Mouse (Mus musculus): Measurements from ENCODE around the gene Mxi1. TPM values are rescaled to one million over a fixed set of nuclear protein-coding genes. Genes with fewer than 3 reads are reported as not detected.

Mxi1 gene
- polyA plus RNA-seq, 1 experiment from 2014 or later: 31.0 TPM

DNA sequence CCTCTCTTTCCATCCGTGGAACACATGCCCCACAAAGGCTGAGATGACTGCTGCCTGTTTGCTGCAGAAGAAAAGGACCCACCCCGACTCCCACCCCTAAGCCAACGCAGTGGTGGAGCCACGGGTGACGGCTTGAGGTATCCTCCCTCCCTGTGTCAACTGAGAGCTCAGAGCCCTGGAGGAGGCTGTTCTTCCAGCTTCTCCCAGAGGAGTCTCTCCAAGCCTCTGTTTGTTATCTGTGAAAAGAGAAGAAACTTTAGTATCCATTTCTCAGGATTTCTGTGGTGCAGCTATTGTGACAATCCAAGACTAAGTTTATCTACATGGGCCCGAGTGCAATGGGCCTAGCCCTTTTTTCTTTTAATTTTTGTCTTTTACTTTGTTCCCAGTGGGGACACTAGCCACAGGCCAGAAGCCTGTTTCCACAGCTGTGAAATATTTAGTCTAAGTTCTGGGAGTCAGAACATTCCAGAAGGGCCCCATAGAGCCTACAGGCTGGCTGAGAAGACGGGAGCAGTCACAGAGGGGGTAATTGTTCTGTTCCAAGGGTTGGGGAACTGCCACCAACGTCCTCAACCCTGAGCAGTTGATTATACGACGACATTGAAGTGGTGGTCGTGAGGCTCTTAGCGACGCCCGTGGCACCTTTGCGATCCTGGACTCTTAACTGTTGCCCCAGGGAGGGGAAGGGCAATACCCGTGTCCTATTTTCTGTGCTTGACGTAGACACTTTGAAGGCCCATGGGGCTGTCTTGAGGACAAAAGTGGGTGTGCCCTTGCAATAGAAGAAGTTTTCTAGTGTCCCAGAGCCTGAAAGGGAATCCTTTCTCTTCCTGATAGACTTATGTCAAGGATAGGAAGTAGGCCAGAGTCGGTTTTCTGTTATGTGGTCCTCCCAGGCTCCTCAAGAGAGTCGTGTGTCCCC lies 31.6 kb upstream of the Mxi1 start:
- WGBS (ENCODE audit: insufficient replicate concordance): 69% methylated on average over 19 of the region's 19 CpGs
- H3K4me1 ChIP-seq (replicated peaks): peaks cover 15% of the 10 kb centered on the region
- no peak overlapping the region for H3K27ac ChIP-seq
- H3K4me2 ChIP-seq: no peak overlapping the region
- H3K4me3 ChIP-seq (replicated peaks): no peak overlapping the region
- no peaks in the 10 kb centered on the region for H3K9me3 ChIP-seq (replicated peaks)
- H3K36me3 ChIP-seq: no peaks in the 10 kb centered on the region
- H3K27me3 ChIP-seq: peaks cover 9% of the 10 kb centered on the region; the same call in 1 of the 2 replicates
- no peak overlapping the region for H3K9ac ChIP-seq
- ATAC-seq (ENCODE audit: low read depth) (no peak), DNase-seq (no peak)

DNA sequence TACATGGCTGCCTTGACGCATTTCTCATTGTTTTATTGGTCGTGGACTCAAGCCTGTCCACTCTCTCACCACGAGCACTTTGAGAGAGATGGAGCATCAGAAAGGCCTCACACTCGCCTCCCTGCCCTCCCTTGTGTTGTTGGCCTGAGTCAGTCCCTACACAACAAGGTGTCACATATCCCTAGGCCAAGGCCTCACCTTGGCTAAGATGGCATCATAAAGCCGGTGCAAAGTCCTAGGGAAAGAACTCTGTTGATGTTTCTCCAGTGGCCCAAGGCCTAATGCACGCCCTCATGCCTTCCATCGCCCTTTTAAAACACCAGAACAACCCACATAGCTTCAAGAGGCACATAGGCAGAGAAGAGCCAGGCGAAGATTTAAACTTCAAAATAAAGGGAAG lies 30.1 kb upstream of the Mxi1 start:
- 71% methylated on average over 8 of the region's 8 CpGs for WGBS (ENCODE audit: insufficient replicate concordance)
- Histone ChIP-seq H3K4me1 (replicated peaks) (peaks cover 27% of the 10 kb centered on the region), H3K4me3 (replicated peaks) (no peak overlapping the region), H3K9me3 (replicated peaks) (no peaks in the 10 kb centered on the region), H3K36me3 (no peaks in the 10 kb centered on the region), H3K9ac (no peak overlapping the region), H3K27ac (no peak overlapping the region), H3K4me2 (no peak overlapping the region), H3K27me3 (0 out of 2 replicates have a peak, but pooled peaks cover 4% of the 10 kb centered on the region)
- no peak for DNase-seq
- ATAC-seq (ENCODE audit: low read depth): no peak

DNA sequence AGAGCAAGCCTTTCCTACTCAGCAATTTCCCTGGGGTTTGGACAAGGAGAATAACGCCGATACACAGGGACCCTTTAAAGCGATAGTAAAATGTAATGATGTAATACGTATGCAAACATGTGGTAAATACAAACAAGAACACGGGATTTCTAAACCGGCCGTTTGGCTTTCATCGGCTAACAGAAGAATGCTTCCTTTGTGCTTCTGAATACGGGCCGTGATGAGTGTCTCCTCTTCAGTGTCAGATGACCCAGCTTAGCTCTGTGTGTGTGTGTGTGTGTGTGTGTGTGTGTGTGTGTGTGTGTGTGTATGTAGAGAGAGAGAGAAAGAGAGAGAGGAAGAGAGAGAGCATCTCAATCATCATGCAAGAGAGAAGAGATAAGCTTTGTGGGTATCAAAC lies 27.7 kb upstream of the Mxi1 start:
- ATAC-seq (ENCODE audit: low read depth) (no peak), DNase-seq (no peak)
- Histone ChIP-seq H3K4me2 (no peak overlapping the region), H3K4me3 (replicated peaks) (no peak overlapping the region), H3K36me3 (no peaks in the 10 kb centered on the region), H3K9me3 (replicated peaks) (no peaks in the 10 kb centered on the region), H3K27me3 (no peaks in the 10 kb centered on the region), H3K4me1 (replicated peaks) (peaks cover 21% of the 10 kb centered on the region), H3K27ac (no peak overlapping the region), H3K9ac (no peak overlapping the region)
- 78% methylated on average over 10 of the region's 10 CpGs for WGBS (ENCODE audit: insufficient replicate concordance)

DNA sequence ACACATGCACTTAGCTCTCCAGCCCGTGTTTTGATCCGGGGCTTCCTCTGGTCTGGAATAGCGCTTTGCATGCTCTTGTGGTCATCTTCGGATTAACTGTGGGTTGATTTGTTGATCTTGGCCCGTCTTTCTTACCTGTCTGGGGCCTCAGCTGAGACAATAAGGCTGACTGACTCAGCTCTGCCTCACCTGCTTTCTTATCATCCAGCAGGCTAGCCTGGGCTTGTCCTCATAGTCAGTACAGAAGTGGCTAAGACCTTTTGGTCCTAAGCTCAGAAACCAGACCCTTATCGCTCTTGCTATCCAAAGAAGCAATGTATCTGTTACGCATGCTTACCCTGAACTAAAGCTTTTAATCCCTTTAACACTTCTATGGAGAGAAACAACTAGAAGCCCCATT lies 26.6 kb upstream of the Mxi1 start:
- ATAC-seq (ENCODE audit: low read depth): no peak
- Histone ChIP-seq H3K9ac (no peak overlapping the region), H3K4me3 (replicated peaks) (no peak overlapping the region), H3K4me2 (no peak overlapping the region), H3K36me3 (no peaks in the 10 kb centered on the region), H3K4me1 (replicated peaks) (peaks cover 21% of the 10 kb centered on the region), H3K27me3 (peaks cover 4% of the 10 kb centered on the region; the same call in 1 of the 2 replicates), H3K9me3 (replicated peaks) (no peaks in the 10 kb centered on the region), H3K27ac (no peak overlapping the region)
- 79% methylated on average over 7 of the region's 7 CpGs for WGBS (ENCODE audit: insufficient replicate concordance)
- no peak for DNase-seq

DNA sequence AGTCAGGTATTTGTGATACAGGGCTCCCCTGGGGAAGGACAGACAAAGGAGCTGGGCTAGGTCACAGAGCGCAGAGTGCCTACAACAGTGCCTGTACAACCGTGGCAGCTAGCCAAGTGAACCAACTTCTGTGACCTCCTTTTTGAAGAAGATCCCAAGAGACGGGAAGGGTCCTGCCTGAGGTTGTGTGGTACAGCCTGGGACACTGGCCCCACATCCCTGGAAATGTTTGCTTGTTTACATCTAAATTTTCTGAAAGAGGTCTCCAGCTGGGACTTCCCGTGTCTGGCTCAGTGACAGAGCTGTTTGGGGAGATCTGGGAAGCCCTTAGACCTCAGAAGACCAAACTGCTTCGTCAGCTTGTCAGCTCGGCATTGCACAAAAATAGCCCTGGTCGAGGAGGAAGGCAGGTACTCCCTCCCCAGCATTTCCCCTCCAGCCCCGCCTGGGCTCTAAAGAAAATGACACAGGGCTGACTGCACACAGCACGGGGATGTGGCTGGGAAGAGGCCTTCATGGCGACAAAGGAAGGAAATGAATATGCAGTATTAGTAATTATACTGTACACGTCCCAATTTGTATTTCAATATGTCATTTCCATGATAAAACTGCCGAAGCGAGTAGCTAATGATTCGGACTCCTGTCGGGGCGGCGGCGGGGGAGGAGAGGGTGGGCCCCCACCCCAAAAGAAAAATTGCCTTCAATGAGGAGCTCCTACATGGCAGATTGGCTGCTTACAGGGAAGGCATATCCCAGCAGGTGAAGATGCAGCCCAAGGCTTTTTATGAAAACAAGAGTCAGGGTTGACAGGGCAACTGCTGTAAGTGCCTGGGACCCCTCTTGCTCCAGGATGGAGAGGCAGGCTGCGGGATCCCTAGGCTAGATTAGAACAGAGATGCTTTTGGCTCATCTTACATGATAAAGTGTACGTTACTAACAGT lies 25.8 kb upstream of the Mxi1 start:
- Histone ChIP-seq H3K4me2 (0 out of 2 replicates have a peak overlapping the region, but pooled peaks have one; percentile 1), H3K36me3 (no peaks in the 10 kb centered on the region), H3K27ac (no peak overlapping the region; the same call in 1 of the 2 replicates), H3K4me3 (replicated peaks) (no peak overlapping the region), H3K27me3 (peaks cover 6% of the 10 kb centered on the region; the same call in 1 of the 2 replicates), H3K4me1 (replicated peaks) (peaks cover 21% of the 10 kb centered on the region), H3K9me3 (replicated peaks) (no peaks in the 10 kb centered on the region), H3K9ac (0 out of 2 replicates have a peak overlapping the region, but pooled peaks have one; percentile 9)
- peak; percentile 45; the same call in 1 of the 2 replicates for ATAC-seq (ENCODE audit: low read depth)
- no peak for DNase-seq
- 31% methylated on average over 20 of the region's 20 CpGs for WGBS (ENCODE audit: insufficient replicate concordance)

DNA sequence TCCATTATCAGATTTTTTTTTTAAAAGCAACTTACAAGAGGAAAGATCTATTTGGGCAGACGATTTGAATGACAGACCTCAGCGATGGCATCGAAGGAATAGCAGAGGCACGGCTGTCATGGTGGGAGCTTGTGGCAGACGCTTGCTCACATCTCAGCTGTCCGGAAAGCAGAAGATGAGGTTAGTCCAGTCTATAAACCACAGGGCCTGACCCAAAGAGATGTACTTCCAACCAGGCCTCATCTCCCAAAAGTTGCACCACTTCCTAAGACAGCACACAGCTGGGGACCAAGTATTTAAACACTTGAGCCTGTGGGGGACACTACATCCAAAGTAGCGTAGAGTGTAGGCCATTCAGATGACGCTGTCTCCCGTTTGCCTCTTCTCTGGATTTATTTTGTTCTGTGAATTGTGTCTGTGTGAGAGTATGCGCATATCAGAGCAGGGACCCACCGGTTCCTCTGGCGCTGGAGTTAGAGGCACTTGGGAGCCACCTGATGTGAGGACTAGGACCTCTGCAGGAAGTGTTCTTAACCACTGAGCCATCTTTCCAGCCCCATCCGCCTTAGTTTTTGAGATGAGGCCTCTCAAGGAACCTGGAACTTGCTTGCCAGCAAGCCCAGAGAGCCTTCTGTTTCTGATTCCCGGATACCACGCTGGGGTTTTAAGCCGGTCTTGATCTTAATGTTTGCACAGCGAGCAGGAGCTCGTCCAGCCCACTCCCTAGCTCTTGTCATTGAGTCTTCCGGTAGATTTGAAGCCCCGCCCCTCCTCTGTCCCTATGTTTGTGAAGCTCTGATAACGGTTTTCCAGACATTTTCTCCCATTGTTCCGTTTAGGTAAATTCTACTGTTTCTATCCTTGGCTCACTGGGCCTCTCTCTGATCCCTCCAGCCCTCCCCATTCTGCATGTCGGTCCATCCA lies 13.7 kb upstream of the Mxi1 start:
- H3K9ac ChIP-seq: no peak overlapping the region
- no peaks in the 10 kb centered on the region for H3K9me3 ChIP-seq (replicated peaks)
- peak overlapping the region; percentile 11; the same call in 1 of the 2 replicates for H3K4me2 ChIP-seq
- H3K4me3 ChIP-seq (replicated peaks): no peak overlapping the region
- WGBS (ENCODE audit: insufficient replicate concordance): 58% methylated on average over 23 of the region's 23 CpGs
- DNase-seq (no peak), ATAC-seq (ENCODE audit: low read depth) (no peak)
- peaks cover 5% of the 10 kb centered on the region; the same call in 1 of the 2 replicates for H3K4me1 ChIP-seq (replicated peaks)
- no peaks in the 10 kb centered on the region for H3K36me3 ChIP-seq
- H3K27ac ChIP-seq: no peak overlapping the region
- peaks cover 2% of the 10 kb centered on the region; the same call in 1 of the 2 replicates for H3K27me3 ChIP-seq

DNA sequence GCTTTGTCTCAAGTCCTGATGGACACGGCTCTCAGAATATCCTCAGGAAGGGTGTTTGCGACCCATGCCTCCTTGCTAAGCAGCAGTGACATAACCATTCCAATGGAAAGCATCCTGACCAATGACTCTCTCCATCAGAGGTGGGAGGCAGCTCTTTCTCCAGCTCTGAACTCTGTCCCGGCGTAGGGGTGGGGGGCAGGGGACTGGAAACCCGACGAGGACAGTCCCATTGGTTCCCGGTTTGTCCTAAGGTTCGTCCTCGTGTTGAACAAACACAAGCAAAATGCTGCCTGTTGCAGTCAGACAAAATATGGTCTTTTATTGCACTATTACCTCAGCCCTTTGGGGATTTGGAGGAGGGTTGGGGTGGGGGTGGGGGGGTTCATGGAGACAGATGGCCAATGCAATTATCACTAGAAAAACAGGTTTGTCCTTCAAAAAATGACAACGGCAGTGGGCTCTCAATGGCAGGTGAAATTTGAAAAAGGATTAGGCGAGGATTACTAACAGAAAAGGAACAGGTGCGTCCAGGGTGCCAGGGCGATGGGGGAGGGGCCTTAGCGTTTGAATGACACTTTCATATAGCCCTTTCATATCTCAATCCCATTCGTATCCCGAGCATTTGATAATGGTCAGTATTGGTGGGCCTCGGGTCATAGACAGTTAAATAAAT lies 11.0 kb upstream of the Mxi1 start:
- Histone ChIP-seq H3K4me2 (no peak overlapping the region), H3K4me3 (replicated peaks) (no peak overlapping the region), H3K4me1 (replicated peaks) (peaks cover 5% of the 10 kb centered on the region; the same call in 1 of the 2 replicates), H3K27me3 (peaks cover 2% of the 10 kb centered on the region; the same call in 1 of the 2 replicates), H3K9me3 (replicated peaks) (no peaks in the 10 kb centered on the region), H3K36me3 (no peaks in the 10 kb centered on the region), H3K27ac (no peak overlapping the region), H3K9ac (no peak overlapping the region)
- DNase-seq: no peak
- ATAC-seq (ENCODE audit: low read depth): no peak
- WGBS (ENCODE audit: insufficient replicate concordance): 60% methylated on average over 17 of the region's 17 CpGs

DNA sequence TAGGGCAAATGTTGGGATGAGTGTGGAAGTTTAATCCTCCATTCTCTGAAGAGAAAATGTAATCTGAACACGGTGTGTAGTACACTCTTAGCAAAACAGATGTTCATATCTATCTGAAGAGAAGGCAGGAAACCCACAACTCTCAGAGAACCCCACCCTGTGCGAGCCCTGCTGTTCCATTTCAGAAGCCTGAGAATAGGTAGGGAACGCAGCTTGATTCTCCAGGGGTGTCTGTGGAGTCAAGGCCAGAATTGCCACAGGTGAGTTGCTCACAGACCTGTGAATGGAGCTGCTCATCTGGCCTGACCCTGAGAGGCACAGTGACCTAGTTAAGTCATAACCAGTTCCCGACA lies 10.5 kb upstream of the Mxi1 start:
- Histone ChIP-seq H3K4me2 (no peak overlapping the region), H3K9ac (no peak overlapping the region), H3K27ac (no peak overlapping the region), H3K27me3 (peaks cover 4% of the 10 kb centered on the region; the same call in 1 of the 2 replicates), H3K4me3 (replicated peaks) (no peak overlapping the region), H3K4me1 (replicated peaks) (peaks cover 5% of the 10 kb centered on the region; the same call in 1 of the 2 replicates), H3K9me3 (replicated peaks) (no peaks in the 10 kb centered on the region), H3K36me3 (no peaks in the 10 kb centered on the region)
- ATAC-seq (ENCODE audit: low read depth) (no peak), DNase-seq (no peak)
- WGBS (ENCODE audit: insufficient replicate concordance): 44% methylated on average over 4 of the region's 4 CpGs

DNA sequence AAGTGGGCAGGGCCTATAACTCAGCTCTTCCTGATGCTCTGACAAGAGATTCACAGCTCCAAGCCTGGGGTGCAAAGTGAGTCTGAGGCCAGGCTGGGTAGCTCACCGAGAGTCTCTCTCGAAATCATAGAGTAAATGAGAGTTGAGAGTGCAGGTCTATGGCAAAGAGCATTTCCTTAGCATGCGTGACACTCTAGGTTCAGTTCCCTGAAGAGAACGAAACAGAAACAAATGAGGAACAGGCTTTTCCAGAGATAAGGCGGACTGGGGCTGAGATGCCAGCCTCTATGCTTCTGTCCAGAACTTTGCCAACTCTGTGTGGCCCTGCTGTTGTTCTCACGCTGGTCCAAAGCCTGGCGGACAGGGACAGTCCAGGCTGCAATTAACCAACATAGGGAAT lies 6.9 kb upstream of the Mxi1 start:
- H3K4me3 ChIP-seq (replicated peaks): no peak overlapping the region
- no peaks in the 10 kb centered on the region for H3K9me3 ChIP-seq (replicated peaks)
- H3K4me2 ChIP-seq: no peak overlapping the region
- H3K4me1 ChIP-seq (replicated peaks): peaks cover 6% of the 10 kb centered on the region
- DNase-seq (no peak), ATAC-seq (ENCODE audit: low read depth) (no peak)
- no peak overlapping the region for H3K27ac ChIP-seq
- H3K9ac ChIP-seq: no peak overlapping the region
- no peaks in the 10 kb centered on the region for H3K36me3 ChIP-seq
- WGBS (ENCODE audit: insufficient replicate concordance): 60% methylated on average over 7 of the region's 7 CpGs
- peaks cover 15% of the 10 kb centered on the region for H3K27me3 ChIP-seq

DNA sequence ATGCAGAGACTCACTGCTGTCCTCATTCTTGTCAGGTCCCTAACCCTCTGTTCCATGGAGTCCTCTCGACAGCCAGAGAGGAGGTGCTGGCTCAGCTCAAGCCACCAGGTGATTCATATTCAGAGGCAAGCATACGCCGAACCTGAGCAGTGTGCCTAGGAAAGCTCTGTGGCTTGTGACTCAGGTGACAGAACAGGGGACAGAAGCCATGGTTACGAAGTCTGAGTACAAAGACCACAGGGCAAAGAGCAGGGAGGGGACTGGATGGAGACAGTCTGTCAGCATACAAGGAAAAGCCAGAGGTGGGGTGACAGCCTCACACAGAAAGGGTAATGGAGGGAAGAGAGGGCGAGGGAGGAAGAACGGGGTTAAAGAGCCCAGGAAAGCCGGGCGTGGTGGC lies 4.7 kb upstream of the Mxi1 start:
- Histone ChIP-seq H3K4me1 (replicated peaks) (peaks cover 15% of the 10 kb centered on the region), H3K9me3 (replicated peaks) (no peaks in the 10 kb centered on the region), H3K9ac (no peak overlapping the region), H3K36me3 (no peaks in the 10 kb centered on the region), H3K4me3 (replicated peaks) (no peak overlapping the region), H3K27me3 (peaks cover 12% of the 10 kb centered on the region), H3K27ac (no peak overlapping the region), H3K4me2 (no peak overlapping the region)
- 76% methylated on average over 8 of the region's 8 CpGs for WGBS (ENCODE audit: insufficient replicate concordance)
- DNase-seq (no peak), ATAC-seq (ENCODE audit: low read depth) (no peak)
